Mouse (Mus musculus) lung, postnatal 0 days (tissue): ENCODE data around the gene Syt7. TPM values are rescaled to one million over a fixed set of nuclear protein-coding genes. Genes with fewer than 3 reads are reported as not detected.

Experiments used
- ATAC-seq: fragments of 200-750 bp; cut with Nextera tagmentation; 2 replicates; pipeline ENCODE4 v1.8.0; 2017; ENCODE audit warnings: moderate library complexity
- DNase-seq: peaks from one replicate; pipeline ENCODE4 v3.0.0-alpha.2; 2016; ENCODE audit warnings: low spot score
- H3K27ac ChIP-seq: fragments of 300-500 bp; sonication (generic); 2 replicates; pipeline ENCODE4 v1.5.1; 2014; ENCODE audit warnings: antibody characterized with exemption, mild to moderate bottlenecking, low read length, mixed read lengths
- H3K27me3 ChIP-seq: fragments of 300-500 bp; sonication (generic); replicated peaks from 2 replicates; pipeline ENCODE4 v1.6.1; 2014; ENCODE audit warnings: low read length, mixed read lengths; ENCODE audit not compliant: insufficient read depth
- H3K36me3 ChIP-seq: fragments of 300-500 bp; sonication (generic); 2 replicates; pipeline ENCODE4 v1.6.1; 2014; ENCODE audit warnings: low read length, mixed read lengths; ENCODE audit not compliant: insufficient read depth
- H3K4me1 ChIP-seq: fragments of 300-500 bp; sonication (generic); 2 replicates; pipeline ENCODE4 v1.6.1; 2014; ENCODE audit warnings: antibody characterized with exemption, low read depth, low read length, mixed read lengths; ENCODE audit not compliant: insufficient read depth
- H3K4me2 ChIP-seq: fragments of 300-500 bp; sonication (generic); replicated peaks from 2 replicates; pipeline ENCODE4 v1.6.1; 2014; ENCODE audit warnings: low read depth, mild to moderate bottlenecking, low read length, moderate library complexity, mixed read lengths
- H3K4me3 ChIP-seq: fragments of 300-500 bp; sonication (generic); 2 replicates; pipeline ENCODE4 v1.5.1; 2014; ENCODE audit warnings: low read depth, low read length
- H3K9ac ChIP-seq: fragments of 300-500 bp; sonication (generic); replicated peaks from 2 replicates; pipeline ENCODE4 v1.6.1; 2014; ENCODE audit warnings: low read depth, mild to moderate bottlenecking
- H3K9me3 ChIP-seq: fragments of 300-500 bp; sonication (generic); 2 replicates; pipeline ENCODE4 v1.6.1; 2016; ENCODE audit warnings: low read length, mixed read lengths
- CTCF ChIP-seq: IDR thresholded peaks from 2 replicates; pipeline ENCODE4 v1.5.1; 2016; ENCODE audit warnings: antibody characterized with exemption, mild to moderate bottlenecking
- EP300 ChIP-seq: IDR thresholded peaks from 2 replicates; pipeline ENCODE4 v1.6.1; 2016; ENCODE audit warnings: antibody characterized with exemption, mild to moderate bottlenecking, control low read depth
- WGBS: fragments of 180-500 bp; shearing (Covaris S2); extraction: QIAGEN DNeasy Blood & Tissue Kit; methylation state at CpG from one replicate; pipeline ENCODE4 v1.1.7; 2014; 5-methylcytosine and 5-hydroxymethylcytosine counted together
- polyA plus RNA-seq: library from polyadenylated mRNA; unstranded; fragments of >200 nt; fragmentation: Nextera tagmentation; extraction: Ambion mirVana; gene quantifications from 2 replicates; pipeline ENCODE4 v1.2.1, GENCODE M21; 2015

The Syt7 gene
- polyA plus RNA-seq, 1 experiment from 2014 or later = 3.0 TPM

DNA sequence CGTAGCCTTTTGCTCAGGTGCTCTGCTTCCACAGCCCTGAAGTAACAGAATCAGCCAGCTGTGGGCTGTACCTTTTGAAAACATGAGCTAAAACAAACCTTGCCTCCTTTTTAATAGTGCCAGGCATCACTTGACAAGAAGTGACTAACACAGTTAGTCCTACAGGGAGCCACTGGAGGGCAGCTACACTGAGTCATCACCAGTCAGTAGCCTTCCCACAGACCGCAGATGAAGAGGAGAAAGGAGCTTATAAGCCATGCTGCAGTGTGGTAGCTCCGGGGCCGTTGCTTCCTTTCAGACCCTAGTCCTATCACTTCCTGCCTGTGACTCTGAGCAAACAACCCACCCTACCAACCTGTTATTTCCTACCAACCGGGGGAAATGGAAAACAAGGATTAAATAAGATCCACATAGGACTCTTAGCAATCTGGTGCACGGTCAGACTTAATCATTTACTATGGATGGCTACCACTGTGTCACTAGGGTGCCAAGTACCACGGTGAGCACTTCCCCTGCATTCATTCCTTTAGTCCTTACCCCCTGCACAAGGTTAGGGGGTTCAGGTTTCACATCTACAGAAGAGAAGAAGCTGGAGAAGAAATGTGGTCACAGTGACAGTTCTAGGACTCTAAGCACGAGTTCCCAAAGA is 108.7 kb downstream of the Syt7 start:
- H3K4me3 ChIP-seq = no peak overlapping the region
- no peaks in the 10 kb centered on the region for H3K27me3 ChIP-seq
- DNase-seq (peak; percentile 32), ATAC-seq (peak; percentile 53)
- no peaks in the 10 kb centered on the region for H3K4me1 ChIP-seq
- TF ChIP-seq EP300 = no peak
- TF ChIP-seq CTCF = no peak
- 0 out of 2 replicates have a peak, but pooled peaks cover 6% of the 10 kb centered on the region for H3K36me3 ChIP-seq
- H3K9me3 ChIP-seq = no peaks in the 10 kb centered on the region
- no peak overlapping the region for H3K9ac ChIP-seq
- no peak overlapping the region for H3K27ac ChIP-seq
- WGBS = 39% methylated on average over 8 of the region's 8 CpGs
- H3K4me2 ChIP-seq = no peak overlapping the region

DNA sequence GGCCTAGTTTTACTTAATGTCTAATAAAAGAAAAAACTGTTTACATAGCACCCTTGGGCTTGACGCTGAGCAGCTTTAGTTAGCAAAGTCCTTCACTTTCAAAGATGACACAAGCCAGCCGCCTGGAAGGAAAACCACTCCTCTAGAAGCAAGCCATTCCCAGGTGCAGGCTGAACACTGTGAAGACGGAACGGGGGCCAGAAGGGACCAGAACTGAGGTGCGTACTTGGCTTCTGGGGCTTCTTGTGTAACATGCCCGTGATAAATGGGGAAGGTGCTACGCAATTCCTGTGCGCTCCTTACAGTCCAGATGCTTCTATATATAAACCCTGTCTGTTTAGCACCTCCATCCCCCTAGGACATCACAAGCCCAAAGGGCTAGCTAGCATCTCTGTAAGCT is 111.7 kb downstream of the Syt7 start:
- Histone ChIP-seq H3K4me3 (no peak overlapping the region), H3K9ac (no peak overlapping the region), H3K27me3 (no peaks in the 10 kb centered on the region), H3K4me1 (no peaks in the 10 kb centered on the region), H3K36me3 (peaks cover 10% of the 10 kb centered on the region; the same call in 1 of the 2 replicates), H3K27ac (no peak overlapping the region), H3K9me3 (no peaks in the 10 kb centered on the region), H3K4me2 (no peak overlapping the region)
- ATAC-seq (no peak), DNase-seq (no peak)
- TF ChIP-seq CTCF (no peak), EP300 (no peak)
- WGBS = 85% methylated on average over 8 of the region's 8 CpGs

DNA sequence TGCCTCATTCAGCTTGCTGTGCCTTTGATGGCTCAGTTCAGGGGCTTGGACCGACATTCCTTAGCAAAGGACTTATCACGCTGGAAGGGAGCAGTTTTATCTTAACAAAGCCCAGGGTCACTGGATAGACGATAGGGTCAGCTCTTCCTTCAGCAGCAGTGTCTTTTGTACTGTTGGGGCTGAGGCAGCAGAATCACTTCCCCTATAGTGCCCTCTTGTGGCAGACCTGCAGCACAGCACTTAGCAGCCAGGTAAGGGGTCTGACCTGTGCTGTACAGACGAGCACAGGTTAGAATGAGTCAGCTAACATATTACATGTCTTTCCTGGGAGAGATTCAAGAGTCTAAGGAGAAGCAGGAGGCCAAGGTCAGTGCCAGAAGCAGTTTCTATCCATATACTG is 113.7 kb downstream of the Syt7 start:
- 8% methylated on average over 4 of the region's 4 CpGs for WGBS
- H3K27ac ChIP-seq = no peak overlapping the region
- H3K4me1 ChIP-seq = no peaks in the 10 kb centered on the region
- no peaks in the 10 kb centered on the region for H3K9me3 ChIP-seq
- TF ChIP-seq EP300 (no peak), CTCF (peak; percentile 93)
- ATAC-seq (peak; percentile 62), DNase-seq (peak; percentile 55)
- H3K4me2 ChIP-seq = no peak overlapping the region
- H3K4me3 ChIP-seq = no peak overlapping the region
- H3K36me3 ChIP-seq = peaks cover 10% of the 10 kb centered on the region; the same call in 1 of the 2 replicates
- no peaks in the 10 kb centered on the region for H3K27me3 ChIP-seq
- no peak overlapping the region for H3K9ac ChIP-seq

Other genes with a start within 250 kb of the Syt7 start
- gene Fads1, start 206.2 kb upstream of the Syt7 start, polyA plus RNA-seq = 44.5 and 48.8 TPM in 2 replicates
- gene Tmem258, start 185.1 kb upstream of the Syt7 start, polyA plus RNA-seq = 362 and 394 TPM in 2 replicates
- 18.0 and 18.7 TPM in 2 replicates for gene Fen1, start 184.9 kb upstream of the Syt7 start, polyA plus RNA-seq
- gene Myrf, start 148.3 kb upstream of the Syt7 start, polyA plus RNA-seq = 5.0 and 5.9 TPM in 2 replicates
- 1.2 and 1.4 TPM in 2 replicates for gene Dagla, start 84.2 kb upstream of the Syt7 start, polyA plus RNA-seq
- 3.7 and 3.9 TPM in 2 replicates for gene Lrrc10b, start 68.4 kb downstream of the Syt7 start, polyA plus RNA-seq
- gene Ppp1r32, start 93.8 kb downstream of the Syt7 start, polyA plus RNA-seq = 2.6 and 2.9 TPM in 2 replicates
- 19.8 and 20.0 TPM in 2 replicates for gene Cpsf7, start 136.2 kb downstream of the Syt7 start, polyA plus RNA-seq
- 46.4 and 49.8 TPM in 2 replicates for gene Sdhaf2, start 137.1 kb downstream of the Syt7 start, polyA plus RNA-seq
- gene Tmem216, start 167.1 kb downstream of the Syt7 start, polyA plus RNA-seq = 43.0 and 44.5 TPM in 2 replicates
- gene Cyb561a3, start 188.1 kb downstream of the Syt7 start, polyA plus RNA-seq = 42.3 and 48.1 TPM in 2 replicates
- gene Tmem138, start 188.3 kb downstream of the Syt7 start, polyA plus RNA-seq = 19.4 and 21.6 TPM in 2 replicates
- gene Ddb1, start 216.2 kb downstream of the Syt7 start, polyA plus RNA-seq = 178 and 181 TPM in 2 replicates
- gene Tkfc, start 216.6 kb downstream of the Syt7 start, polyA plus RNA-seq = 7.3 TPM in 2 replicates
- 0.08 TPM in 1 of 2 replicates, not detected in the other for gene Vwce, start 245.1 kb downstream of the Syt7 start, polyA plus RNA-seq